Mouse (Mus musculus) B cell, adult 2 months (primary cell): ENCODE measurements around the gene Odf3b.

Experiments used
- DNase-seq, 2 experiments: peaks; one replicate each; pipeline ENCODE4 v3.0.0; 2022

The Odf3b gene

DNA sequence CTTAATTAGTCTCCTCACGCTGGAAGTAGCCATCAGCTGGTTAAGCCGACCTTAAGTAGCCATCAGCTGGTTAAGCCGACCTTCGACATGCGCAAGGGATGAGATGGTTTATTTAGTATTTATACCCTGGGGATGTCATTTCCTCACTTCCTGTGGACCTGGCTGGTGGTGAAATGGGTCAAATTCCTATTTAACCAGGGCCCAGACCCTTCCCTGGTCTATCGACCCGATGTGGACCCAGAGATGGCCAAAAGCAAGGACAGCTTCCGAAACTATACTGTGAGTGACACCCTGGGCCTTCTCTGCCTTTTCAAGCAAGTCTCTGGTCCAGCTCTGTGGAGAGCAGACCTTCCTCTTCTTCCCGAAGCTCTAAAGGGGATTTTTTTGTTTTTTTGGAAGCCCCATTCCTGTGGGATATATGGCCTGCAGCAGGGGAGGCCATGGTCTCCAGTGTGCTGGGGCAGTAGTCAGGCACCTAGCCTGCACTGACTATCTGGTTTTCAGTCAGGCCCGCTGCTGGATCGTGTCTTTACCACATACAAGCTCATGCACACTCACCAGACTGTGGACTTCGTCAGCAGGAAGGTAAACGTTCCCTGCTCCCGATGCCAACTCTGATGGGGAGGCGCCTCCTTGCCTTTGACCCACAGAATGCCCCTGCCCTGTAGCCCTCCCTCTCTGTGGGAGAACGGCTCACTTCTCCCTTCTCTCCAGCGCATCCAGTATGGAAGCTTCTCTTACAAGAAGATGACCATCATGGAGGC is 44.1 kb downstream of the Odf3b start:
- DNase-seq = no peak

DNA sequence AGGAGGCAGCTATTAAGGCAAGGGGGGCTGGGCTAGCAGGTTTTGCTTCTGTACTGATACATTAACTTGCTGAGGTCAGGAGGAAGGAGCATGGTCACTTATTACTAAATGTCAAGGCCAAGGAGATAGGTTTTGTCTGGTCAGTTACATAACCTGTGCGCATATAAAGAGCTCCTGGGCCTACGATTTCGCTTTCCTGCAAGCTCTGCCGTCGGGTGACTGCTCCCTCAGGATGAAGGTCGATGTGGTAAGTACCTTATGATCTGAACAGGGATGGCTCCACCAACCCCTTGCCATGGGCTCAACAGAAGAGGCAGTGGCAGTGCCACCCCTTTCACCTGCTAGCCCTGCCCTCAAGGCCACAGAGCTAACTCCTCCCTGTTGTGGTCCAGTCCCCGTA is 44.8 kb downstream of the Odf3b start, which contains the start of gene Miox:
Gene Miox, plus strand, starts transcription at position 128 of the 400 bp plus-strand sequence.
- no peak for DNase-seq
